Mouse (Mus musculus) lung, postnatal 0 days (tissue): ENCODE data around the gene Slc19a3.

Experiments used
- CTCF ChIP-seq: IDR thresholded peaks from 2 replicates; pipeline ENCODE4 v1.5.1; 2016; ENCODE audit warnings: antibody characterized with exemption, mild to moderate bottlenecking
- EP300 ChIP-seq: IDR thresholded peaks from 2 replicates; pipeline ENCODE4 v1.6.1; 2016; ENCODE audit warnings: antibody characterized with exemption, mild to moderate bottlenecking, control low read depth

DNA sequence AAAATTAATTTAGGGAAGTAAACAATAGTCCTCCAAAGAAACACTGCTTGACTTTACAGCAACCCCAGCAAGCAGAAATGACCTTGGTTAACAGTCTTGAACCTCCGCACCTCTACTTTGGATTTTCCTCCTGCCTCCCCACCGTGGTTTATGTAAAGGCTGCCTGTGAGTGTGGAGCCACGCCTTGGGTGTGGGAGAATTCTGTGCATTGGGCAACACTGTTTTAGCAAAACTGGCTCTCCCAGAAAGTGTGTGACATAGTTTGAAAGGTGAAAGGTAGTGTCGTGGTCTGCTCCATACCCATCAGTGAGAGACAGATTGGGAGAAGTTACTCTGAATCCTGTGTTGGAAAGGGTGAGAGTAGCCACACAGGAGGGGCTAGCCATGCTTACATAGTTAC, 832 bp upstream of the Slc19a3 start:
- no peak for TF ChIP-seq CTCF
- TF ChIP-seq EP300: peak; percentile 22; the same call in 1 of the 2 replicates
